Mouse (Mus musculus): ENCODE data around the gene 4931406P16Rik.

The 4931406P16Rik gene

DNA sequence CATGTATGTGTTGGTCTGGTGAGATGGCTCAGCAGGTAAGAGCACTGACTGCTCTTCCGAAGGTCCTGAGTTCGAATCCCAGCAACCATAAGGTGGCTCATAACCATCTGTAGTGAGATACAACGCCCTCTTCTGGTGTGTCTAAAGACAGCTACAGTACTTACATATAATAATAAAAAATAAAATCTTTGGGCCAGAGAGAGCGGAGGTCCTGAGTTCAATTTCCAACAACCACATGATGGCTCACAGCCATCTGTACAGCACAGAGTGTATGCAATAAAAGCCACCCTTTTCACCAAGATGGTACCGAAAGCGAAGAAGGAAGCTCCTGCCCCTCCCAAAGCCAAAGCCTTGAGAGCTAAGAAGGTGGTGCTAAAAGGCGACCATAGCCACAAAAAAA is 62.6 kb downstream of the 4931406P16Rik start, which contains the start of gene Gm6096:
Gm6096 (plus strand) TSS at position 301 of the 400 bp plus-strand sequence.
- DNase-seq (ENCODE audit: low read depth, low spot score): no peak

DNA sequence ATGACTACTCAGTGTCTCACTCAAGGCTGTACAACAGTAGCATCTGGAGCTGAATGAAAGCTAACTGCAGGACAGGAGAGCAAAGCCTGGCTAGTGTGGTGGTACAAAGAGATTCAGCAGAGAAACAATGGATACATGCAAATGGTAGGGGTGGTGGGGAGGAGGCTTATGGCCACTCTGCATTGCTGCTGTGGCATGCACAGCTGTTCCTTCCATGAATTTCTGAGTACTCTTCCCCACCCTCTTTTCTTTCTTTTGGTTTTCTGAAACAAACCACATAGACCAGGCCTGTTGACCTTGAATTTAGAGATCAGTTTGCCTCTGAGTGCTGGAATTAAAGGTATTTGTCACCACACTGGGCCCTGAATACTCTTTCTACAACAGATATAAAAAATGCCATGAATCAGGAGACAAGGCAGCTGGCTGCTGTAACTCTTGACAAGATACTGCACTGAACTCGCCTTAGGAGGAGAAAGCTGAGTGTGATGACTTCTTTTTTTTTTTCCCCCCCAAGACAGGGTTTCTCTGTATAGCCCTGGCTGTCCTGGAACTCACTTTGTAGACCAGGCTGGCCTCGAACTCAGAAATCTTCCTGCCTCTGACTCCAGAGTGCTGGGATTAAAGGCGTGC is 66.4 kb downstream of the 4931406P16Rik start:
- DNase-seq (ENCODE audit: low read depth, low spot score): no peak

DNA sequence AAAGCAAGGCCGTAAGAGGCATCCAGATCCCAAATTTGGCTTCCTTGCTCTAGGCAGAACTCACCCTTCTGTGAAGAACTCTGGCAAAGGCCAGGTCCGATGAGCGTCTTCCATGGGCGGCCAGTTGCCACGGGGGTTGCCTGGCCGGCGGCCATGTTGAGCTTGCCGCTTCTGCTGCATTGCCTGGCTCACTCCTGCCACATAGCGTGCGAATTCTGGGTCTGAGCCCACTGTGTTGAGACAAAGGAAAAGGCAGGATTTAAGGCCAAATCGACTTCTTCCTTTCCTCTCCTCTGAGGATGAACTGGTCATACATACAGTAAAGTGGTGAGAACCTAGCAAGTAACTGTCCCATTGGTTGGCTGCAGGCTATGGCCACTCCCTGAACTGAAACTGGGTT is 71.2 kb downstream of the 4931406P16Rik start:
- no peak for DNase-seq (ENCODE audit: low read depth, low spot score)

DNA sequence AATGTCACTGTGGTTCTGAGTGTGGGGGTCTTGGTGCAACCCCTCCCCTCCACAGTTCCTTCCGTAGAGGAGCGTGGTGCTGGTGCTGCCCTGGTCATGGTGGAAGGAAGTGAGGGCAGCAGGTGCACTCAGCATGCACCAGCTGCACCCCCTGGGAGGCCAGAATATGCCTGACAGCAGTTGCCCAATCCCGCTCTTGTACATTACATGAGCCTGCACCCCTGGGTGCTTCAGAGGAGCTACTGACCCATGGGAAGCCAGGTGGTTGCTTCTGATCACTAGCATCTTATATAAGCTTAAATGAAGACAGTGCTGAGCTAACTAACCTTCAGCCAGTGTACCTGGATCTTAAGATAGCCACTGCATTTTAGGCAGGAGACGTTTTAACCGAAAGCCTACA is 75.3 kb downstream of the 4931406P16Rik start:
- DNase-seq (ENCODE audit: low read depth, low spot score): no peak

DNA sequence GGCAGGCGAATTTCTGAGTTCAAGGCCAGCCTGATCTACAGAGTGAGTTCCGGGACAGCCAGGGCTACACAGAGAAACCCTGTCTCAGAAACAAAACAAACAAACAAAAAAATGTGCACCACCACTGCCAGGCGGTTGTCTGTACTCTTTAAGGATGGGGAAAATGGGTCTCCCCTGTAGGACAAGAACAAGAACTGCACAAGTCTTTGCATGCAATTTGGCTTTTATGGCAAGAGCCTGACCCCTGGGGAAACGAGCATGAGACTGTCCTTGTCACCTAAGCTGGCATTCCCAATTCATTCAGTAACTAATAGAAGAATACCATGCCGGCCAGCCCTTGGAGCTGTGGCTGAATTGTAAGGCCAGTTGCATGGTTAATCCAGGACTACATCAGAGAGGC is 77.7 kb downstream of the 4931406P16Rik start:
- no peak for DNase-seq (ENCODE audit: low read depth, low spot score)

DNA sequence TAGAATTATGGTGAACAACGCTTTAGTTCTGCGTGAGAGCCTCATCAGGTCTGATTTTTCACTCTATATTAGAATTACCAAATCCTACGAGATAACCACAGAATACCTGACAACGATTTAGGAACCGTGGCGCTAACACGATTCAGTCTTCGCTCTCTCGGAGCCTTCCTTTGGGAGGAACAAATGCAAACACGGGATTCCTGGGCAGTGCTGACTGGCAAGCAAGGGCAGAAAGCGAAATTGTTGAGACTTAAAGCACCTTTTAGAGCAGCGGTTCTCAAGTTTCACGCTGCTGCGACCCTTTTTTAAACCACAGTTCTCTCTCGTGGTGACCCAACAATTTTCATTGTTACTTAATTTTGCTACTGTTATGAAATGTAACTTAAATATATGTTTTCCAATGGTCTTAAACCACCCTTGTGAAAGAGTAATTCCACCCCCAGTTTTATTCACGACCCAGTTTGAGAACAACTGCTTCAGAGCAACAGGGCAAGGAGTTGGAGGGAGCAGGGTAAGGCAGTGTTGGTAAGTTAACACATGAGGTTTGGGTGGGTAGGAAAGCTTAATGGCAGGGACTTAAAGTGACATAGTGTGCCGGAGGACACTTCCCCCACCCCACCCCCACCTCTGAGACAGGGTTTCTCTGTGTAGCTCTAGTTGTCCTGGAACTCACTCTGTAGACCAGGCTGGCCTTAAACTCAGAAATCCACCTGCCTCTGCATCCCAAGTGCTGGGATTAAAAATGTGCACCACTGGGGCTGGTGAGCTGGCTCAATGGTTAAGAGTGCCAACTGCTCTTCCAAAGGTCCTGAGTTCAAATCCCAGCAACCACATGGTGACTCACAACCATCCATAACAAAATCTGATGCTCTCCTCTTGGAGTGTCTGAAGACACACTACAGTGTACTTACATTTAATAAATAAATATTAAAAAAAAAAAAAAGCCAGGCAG is 78.5 kb downstream of the 4931406P16Rik start:
- DNase-seq (ENCODE audit: low read depth, low spot score): peak; percentile 19

DNA sequence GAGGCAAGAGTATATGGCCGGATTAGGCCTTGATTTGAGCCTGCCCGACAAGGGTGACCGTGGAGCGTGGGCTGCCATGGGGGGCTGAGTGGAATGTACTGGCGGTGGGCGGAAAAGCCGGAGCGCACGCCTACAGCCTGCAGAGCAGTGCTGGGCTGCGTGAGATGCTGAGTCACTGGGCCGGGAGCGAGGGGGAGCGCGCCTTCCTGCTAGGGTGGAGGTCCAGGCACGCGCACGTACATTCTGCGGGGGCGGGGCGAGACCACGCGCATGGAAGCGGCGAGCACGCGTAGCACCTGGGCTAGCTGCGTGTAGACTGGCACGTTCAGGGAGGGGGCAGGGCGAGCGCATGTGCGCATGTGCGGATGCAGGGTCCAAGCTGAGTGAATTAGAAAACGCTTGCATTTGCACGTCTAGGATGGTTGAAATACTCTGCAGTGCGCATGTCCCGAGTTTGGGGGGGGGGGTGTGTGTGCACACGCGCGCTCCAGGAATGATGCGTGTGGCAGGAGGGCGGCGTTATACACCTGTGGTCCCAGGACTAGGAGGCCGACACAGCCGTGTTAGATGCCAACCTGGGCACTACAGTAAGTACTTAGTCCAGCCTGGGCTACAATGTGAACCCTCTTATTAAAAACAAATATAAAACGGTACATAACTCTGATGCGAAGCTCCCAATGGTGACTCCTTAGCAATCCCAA is 79.3 kb downstream of the 4931406P16Rik start:
- DNase-seq (ENCODE audit: low read depth, low spot score): peak; percentile 99

DNA sequence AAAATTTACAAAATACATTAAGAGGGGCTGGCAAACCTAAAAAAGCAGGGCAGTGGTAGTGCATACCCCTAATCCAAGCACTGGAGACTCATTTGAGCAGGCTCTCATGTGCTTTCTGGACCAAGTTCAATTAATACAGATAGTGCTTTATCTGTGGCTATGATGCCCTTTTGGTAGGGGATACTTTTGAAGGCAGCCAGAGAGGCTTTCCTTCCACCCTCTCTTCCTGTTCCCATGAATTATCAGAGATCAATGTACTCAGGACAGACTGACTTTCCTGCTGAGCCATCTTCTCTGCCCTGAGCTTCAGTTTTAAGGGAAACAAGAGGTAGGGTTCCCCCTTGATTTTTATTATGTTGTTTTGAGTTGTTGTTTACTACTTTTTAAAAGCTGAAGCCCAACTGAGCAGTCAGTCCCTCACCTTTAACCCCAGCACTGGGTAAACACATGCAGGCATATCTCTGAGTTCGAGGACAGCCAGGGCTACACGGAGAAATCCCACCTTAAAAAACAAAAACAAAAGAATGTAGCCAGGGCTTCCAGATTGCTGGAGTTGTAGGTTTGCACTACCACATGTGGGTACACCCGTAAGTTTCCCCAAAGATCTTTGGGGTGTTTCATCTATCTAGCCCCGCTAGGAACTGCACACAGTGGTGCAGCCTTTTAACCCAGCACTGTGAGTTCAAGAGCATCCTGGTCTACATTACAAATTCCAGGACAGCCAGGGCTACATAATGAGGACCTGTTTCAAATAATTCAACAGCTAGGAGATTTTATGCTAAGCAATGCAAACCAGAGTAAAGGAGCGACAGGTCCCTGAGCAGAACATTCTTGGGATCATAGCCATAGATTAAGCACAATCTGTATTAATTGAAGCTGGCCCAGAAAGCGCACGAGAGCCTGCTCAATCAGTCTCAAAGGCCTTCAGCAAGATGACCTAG is 80.3 kb downstream of the 4931406P16Rik start:
- no peak for DNase-seq (ENCODE audit: low read depth, low spot score)

DNA sequence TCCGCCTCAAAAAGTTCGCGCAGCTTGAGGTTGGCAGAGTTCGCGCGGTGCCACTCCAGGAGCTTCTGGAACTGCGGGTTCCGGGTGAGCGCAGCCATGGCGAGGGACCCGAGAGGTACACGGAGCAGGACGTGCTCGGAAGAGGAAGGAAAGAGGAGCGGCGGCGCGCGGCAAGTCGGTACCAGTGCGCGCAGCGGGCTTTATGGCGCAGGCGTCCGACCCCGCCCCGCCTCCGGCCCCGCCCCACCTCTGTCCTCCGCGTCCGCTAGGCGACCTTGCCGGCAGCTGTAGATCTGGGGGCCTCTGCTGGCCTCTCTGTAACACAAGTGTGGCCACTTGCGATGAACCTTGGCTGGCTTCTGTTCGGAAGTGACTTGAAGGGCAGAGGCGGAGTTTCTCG is 83.2 kb downstream of the 4931406P16Rik start, which contains the start of gene Gpi1:
Gpi1 (minus strand) TSS at position 221 of the 400 bp plus-strand sequence.
- peak; percentile 92 for DNase-seq (ENCODE audit: low read depth, low spot score)

DNA sequence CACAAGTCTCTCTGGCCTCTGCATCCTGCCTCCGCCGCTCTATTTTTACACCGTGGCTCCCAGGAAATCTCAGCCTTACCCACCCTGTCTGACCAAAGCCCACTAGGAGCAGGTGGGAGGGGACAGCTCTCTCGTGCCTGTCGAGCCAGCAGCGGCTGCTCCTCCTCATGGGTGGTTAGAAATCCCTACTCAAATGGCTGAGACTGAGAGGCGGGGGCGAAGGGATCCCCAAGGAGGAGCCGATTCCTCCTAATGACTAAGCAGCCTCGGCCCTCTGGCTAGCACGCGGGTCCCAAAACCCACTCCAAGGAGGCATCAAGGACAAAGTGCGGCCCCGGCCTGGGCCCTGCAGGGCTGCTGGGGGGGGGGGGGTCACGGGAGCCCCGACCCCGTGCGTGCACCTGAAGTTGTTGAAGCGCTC is 83.7 kb downstream of the 4931406P16Rik start:
- no peak for DNase-seq (ENCODE audit: low read depth, low spot score)

DNA sequence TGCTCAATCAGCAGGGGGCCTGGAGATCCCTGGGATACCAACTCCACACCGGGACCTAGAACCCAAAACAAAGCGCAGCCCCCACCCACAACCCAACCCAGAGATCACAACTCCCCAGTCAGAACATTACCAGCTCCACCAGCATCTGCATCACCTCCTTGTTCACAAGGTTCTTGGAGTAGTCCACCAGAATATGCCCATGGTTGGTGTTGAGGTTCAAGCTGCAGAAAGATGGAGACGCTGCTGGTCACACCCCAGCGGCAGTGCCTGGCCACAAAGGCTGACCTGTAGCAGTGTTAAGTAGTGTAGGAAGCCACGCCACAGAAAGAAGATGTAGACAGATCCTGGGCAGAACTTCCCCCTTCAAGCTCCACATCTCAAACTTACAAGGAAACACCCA is 84.2 kb downstream of the 4931406P16Rik start:
- no peak for DNase-seq (ENCODE audit: low read depth, low spot score)

DNA sequence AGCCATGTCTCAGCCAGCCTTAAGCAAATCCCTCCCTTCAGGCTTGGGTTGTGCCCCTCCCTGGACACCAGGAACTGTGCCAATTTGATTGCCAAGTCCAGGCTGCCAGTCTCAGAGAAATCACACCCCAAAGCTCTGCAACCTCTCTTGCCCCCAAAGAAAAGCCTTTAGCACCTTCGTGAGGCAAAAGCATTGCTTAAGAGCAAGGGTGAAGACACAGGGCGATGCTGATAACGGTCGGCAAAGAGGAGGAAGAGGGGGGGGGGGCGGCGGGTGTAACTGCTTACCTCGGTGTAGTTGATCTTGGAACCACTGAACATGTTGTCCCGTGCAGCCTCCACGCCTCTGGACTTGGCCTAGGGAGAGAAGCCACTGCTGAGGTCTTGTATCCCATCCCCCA is 84.7 kb downstream of the 4931406P16Rik start:
- DNase-seq (ENCODE audit: low read depth, low spot score): peak; percentile 19

DNA sequence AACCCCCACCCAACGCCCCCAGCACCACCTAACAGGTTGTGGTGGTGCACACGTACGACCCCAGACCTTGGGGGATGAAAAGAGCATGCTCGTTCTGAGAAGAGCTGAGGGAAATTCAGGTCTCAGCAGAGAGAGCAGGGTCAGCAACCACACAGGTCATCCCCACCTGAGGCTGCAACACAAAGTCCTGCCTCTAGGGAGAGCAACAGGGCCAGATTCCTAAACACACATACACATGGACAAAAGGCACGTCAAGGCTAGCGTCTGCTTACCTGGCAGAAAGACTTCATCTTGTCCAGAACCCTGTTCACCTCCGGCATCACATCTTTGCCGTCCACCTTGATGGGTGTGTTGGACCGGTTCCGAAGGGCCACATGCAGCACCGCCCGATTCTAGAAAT is 86.5 kb downstream of the 4931406P16Rik start:
- no peak for DNase-seq (ENCODE audit: low read depth, low spot score)

DNA sequence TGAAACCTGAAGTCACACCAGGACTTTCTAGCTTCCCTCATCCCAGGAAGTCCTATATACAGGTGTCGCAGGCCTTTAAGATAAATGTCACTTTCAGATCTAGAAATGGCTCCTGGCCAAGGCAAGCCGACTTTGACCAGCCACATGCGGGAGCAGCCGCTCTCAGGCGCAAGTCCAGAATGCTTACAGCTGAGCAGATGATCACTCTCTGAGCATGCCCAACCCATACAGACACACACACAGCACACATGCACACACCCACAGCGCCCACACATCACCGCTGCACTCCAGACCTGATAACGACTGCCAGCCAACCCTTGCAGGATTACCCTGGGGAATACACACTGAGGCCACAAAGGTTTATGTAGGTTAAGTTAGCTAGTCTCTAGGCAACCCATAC is 87.3 kb downstream of the 4931406P16Rik start:
- DNase-seq (ENCODE audit: low read depth, low spot score): no peak

DNA sequence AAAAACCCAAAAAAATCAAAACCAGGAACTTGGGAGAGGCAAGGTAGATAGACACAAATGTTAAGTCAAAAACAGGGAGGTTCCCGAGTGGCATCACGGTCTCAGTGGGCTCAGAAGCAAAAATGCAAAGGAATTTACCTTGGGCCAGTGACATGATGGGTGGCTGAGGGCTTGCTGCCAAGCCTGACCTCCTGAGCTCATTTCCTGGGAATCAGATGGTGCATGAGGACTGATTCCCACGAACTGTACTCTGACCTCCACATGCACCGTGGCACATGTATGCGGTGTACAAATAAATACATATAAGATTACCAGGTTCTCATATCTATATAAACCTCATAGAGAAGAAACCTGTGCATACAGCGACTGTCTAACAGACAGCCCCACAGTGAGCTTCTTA is 89.0 kb downstream of the 4931406P16Rik start:
- no peak for DNase-seq (ENCODE audit: low read depth, low spot score)

DNA sequence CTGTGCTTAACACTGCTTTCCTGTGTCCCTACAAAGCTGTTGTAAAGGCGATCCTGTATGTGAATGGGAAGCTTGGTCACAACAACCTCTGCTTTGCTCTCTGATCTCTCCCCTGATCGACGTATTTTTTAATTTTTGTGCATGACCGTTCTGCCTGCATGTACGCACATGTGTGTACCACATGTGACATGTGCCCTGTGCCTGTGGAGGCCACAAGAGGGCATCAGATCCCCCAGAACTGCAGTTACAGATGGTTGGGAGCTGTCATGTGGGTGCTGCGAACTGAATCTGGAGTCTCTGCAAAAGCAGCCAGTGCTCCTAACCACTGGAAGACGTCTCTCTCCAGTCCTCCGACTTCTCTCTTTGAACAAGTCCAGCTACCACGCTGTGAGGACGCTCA is 91.0 kb downstream of the 4931406P16Rik start:
- DNase-seq (ENCODE audit: low read depth, low spot score): no peak

DNA sequence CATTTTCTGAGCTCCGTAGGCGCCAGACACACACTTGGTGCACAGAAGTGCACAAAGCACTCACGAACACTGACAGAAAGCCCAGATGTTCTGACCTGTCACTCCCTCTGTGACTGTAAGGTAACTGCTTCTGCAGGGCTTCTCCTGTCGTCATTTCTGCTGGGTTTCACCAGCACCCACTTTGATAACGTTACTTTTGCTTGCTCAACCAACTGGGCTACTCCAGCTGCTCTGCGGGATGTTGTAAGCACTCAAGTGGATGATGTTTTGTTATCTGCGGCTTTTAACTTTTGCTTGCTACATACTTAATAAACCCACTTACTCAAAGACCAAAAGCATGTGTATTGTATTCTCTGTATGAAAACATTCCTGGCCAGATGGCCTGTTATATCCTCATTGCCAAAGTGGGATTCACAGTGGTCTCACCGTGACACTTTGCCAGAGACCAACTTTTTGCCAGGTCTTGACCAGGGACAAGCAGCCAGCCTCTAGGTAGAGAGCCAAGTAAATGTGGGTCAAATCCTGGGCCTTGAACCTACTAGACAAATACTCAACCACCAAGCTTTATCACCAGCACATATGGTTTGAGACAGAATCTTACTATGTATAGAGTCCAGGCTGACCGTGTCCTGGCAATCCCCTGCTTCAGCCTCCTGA is 91.6 kb downstream of the 4931406P16Rik start:
- DNase-seq (ENCODE audit: low read depth, low spot score): no peak

DNA sequence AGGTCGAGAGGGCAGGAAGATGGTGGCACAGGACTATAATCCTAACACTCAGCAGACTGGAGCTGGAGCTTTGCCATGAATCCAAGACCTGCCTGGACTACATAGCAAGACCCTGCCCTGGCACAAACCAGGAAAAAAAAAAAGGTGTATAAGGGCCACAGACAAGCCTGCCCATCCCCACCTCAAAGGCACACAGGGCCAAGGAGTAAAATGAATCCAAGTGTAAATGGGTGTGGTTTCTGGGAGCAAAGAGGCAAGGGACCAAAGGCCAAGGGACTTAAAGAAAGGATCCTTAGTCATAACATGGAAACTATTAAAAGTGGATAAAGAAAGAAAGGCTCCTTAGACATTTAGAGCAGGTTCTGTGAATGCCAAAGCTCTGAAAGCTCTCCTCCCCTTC is 94.9 kb downstream of the 4931406P16Rik start:
- no peak for DNase-seq (ENCODE audit: low read depth, low spot score)

DNA sequence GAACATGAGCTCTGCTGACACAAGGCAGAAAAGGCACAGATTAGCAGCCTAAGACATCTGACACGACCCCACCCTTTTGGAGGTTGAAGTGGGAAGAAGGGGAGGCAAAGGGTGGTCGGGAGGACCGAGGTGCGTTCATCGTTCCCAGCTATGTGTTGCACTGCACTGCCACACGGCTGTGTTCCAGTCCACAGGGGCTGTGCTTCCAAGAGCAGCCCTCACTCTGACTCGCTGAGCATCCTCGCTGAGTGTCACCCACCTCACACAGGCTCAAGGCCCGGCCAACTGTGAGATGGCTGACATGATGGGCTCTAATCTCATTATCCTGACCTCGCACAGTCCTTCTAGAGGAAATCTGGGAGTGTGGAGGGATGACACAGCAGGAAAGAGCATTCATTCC is 96.9 kb downstream of the 4931406P16Rik start:
- DNase-seq (ENCODE audit: low read depth, low spot score): no peak

DNA sequence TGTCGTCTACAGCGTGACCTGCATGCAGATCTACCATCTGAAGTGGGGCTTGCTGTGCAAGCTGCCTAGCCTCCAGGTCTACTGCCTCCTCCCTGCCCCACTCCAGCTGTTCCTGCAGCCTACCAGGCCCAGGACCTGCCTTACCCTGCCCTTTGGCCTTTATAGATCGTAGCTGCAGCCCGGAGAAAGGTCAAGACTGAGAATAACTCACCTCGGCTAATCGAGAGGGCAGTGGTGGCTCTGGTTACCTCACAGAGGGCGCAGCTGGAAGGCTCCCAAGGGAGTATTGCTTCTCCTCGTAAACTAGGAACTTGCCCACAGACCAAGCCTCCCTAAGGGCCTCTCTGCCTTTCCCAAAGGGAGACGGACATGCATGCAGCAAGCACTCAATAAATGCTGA is 97.9 kb downstream of the 4931406P16Rik start:
- DNase-seq (ENCODE audit: low read depth, low spot score): no peak

Measured in CD4-positive helper T cell, adult 2 months (primary cell).